Mouse (Mus musculus): Measurements from ENCODE around the gene Coq9.

The Coq9 gene

DNA sequence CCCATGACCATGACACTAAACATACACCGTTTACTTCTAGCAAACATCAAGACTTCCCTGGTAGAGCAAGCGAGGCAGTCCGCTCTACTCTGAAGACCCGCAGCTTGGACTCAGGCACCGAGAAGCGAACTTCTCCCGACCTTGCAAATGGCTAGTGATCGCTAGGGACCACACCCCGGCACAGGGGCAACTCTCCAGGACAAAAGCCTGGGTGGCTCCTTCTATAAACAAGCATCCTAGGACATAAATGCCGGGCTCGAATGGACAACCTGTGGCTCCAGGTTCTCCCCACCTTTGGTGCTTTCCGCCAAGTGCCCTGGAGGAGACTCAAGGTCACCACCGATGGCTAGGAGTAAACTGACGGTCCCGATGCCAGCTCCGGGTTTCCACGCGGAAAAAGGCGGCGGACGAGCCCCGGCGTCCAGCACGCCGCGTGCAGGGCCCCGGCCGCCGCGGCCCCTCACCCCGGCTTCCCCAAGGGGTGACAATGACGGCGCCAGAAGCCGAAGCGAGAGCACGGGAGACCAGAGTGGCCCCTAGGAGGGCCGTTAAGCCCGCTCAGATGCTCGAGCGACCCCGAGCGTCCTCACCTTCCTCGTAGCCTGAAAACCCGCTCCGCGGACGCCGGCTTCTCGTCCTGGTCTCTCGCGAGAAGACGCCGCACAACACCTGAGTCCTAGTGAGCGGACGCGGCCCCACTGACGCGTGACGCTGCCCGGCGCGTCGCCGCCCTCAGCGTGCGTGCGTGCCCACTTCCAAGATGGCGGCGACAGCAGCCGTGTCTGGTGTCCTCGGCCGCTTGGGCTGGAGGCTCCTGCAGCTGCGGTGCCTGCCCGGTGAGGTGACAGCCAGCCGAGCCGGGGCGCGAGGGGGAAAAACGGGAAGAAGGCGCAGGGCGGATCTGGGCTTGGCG is at the start of gene Coq9, which contains the start of gene Ciapin1:
Gene Coq9 (plus strand): TSS at position 660 of the 913 bp plus-strand sequence.
Gene Ciapin1 (minus strand): TSS at position 697 of the 913 bp plus-strand sequence.
- peak; percentile 90 for DNase-seq (ENCODE audit: low spot score)

DNA sequence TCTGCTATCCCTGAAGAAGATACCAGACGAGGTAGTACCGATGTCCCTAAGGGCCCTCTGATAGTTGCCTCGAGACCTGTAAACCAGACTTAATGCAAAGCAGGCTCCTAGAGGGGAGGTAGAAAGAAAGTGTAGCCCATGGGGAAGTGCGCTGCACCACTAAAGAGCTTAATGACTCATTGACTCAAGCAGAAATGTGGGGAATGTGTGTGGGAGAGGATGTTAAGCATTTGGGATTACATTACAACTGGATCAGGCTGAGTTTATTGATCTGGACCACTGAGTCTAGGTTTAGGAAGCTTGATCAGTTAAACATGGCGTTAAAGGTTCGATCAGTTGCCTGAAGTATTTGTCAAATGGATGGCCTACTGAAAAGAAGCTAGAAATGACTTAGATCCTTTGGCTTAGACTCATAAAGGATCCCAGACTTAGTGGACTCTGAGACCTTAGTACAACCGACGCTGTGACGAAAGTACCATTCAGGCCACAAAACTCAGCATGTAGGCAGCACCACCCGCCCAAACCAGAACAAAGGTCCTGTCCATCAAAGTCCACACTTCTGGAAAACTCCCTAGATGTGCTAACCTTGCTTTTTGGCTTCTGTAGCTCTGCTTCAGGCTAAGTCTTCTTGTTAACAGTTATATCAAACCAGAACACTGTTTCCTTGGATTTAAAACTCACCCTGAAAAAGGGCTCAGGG is 48.7 kb upstream of the Coq9 start:
- no peak for DNase-seq (ENCODE audit: low spot score)

DNA sequence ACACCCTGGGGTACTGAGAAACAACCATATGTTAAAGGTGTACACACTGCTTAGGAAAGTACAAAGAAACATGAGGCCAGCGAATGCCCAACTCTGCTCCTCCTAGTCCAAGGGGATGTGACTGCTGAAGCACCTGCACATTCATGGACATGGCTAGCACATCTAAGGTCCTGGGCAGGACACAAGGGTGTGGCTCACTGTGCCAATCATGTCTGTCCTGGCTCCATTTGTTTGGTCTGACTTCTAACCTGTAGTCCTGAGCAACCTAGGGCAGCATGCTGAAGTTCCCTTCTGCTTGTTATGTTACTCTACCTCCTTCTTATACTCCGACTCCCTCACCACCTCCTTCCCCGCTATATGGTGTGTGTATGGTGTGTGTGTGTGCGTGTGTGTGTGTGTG is 43.8 kb upstream of the Coq9 start:
- no peak for DNase-seq (ENCODE audit: low spot score)

DNA sequence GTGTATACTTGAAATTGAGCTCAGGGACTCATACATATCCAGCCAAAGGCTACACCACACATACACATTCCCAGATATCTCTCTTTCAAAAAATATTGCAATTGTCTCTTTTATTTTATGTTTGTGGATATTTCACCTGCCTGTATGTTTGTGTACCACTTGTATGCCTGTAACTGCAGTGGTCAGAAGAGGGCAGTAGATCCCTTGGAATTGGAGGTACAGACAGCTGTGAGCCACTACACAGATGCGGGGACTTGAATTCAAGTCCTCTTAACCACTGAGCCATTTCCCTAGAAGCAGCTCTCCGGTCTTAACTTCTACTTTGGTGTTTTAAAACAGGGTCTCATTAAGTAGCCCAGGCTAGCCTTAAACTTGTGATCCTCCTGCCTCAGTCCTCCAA is 43.3 kb upstream of the Coq9 start:
- no peak for DNase-seq (ENCODE audit: low spot score)

DNA sequence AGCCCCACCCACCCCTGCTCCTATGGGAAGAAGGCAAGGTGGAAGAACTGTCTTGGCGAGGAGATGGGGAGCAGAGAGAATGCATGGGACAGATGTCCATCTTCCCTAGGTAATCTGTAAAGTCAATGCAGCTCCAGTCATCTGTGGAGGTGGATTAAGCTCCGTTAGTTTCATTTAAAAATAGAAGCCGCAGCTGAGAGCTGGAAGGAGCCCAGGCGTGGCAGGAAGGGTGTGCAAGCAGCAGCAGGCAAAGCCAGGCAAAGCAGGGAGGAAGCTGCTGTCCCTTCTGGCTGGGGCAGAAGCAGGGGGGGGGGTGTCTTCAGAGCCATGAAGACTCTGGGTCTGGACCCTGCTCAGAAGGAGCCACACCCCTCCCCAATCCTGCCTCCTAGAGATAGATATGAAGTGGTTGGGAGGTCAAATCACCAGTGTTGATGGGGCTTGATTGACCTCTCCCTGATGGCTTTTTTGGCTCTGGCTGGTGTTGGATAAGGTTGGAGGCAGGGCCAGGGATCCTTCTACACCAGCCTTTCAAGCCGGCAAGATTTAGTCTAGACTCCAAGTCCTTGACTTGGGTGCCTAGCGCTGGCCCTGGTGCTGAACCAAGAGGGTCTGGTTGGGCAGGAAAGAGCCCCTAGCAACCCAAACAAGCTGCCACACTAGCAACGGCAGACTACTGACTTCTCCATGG is 37.7 kb upstream of the Coq9 start:
- DNase-seq (ENCODE audit: low spot score) = no peak

DNA sequence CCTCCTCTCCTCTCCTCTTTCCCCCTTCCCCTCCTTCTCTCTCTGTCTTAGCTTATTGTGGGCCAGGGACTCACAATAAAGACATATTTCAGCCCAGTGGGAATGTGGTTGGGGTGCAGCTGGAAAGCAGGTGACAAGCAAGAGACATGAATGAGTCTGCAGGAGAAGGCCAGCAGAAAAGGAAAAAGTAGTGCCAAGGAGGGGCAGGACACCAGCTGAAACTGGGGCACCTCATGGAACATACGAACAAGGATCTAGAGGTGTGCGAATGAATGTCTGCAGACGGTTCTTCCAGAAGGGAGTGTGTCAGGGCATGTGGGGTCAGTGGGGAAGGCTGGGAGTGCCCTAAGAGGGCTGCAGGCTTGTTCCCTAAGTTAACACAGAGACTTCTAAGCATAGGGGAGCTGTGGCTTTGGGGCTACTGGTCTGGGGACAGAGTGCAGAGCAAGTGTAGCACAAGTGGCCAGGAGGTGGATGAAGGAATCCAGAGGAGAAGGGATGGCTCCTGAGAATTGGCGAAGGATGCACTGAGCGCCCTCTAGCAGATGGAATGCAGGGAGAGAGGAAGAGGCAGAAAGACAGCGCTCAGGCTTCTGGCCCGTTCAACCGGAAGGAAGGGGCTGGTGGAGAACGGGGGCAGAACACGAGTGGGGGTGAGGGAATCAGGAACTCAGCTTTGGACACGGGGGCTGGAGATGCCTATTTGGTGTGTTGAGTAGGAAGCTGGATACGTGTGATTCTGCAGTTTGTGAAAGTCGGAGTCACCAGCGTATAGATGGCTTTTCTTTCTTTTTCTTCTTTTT is 36.6 kb upstream of the Coq9 start:
- no peak for DNase-seq (ENCODE audit: low spot score)

DNA sequence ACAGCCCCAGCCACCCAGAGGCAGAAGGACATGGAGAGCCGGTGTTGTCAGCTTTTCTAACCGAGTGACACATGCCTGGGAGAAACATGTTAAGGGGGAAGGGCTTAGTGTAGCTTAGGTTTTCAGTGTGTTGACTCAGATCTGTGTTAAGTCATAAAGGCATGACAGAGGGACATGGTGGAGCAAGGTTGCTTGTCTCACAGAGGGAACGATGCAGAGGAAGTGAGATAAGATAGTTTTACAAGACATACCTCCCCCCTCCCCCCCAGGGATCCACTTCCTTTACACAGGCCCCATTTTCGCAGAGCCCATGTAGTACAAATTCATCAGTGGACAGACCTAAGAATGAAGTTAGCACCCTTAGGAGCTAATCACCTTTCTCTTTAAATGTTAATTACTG is 35.7 kb upstream of the Coq9 start:
- DNase-seq (ENCODE audit: low spot score) = no peak

DNA sequence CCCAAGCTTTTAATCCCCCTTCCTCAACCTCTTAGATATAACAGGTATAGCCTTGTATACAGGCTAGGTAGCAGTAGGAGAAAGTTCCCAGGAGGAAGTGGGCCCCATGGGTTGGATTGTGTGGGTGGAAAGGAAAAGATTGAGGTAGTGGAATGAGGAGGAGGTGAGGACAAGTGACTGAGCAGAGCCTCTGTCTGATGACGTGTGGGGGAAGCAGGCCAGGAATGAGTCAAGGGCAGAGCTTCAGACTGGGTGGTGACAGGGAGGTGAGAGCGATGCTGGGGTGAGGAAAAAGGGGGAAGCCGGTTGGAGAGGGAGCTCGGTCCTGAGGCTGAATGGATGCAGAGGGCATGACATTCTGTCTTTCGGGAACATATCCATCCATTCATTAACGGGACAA is 34.6 kb upstream of the Coq9 start:
- DNase-seq (ENCODE audit: low spot score) = no peak

DNA sequence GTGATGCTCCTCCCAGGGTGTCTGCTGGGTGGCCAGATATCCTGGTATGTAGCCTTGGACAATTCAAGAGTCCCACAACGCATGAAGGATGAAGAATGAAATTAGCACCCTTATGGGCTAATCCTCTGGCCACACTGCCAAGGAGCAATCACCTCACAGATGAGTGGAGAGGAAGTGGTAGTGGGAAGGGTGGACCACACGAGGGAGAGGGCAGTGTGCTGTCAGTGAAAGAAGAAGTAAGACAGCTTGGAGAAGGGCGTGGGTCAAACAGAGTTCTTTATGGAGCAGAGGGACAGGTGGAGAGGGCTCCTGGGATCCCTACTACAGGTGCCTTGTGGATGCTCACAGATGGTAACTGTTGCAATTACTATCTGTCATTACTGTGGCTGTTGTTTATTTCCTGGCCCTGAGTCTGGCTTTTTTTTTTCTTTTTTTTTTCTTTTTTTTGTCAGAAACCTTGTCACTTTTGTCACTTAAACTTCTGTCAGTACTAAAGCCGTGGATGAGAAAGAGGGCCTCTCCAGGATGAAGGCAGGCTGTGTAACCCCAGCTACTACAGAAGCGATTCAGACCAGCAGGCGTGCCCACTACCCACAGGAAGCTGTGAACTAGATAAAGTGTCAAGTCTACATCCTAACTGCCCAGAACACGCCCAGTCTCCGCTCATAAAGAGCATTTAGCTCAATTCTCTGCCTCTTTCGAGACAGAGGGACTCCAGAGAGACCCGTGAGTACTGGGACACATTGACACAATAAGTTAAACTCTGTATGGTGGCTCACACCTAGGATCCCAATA is 33.4 kb upstream of the Coq9 start:
- no peak for DNase-seq (ENCODE audit: low spot score)

DNA sequence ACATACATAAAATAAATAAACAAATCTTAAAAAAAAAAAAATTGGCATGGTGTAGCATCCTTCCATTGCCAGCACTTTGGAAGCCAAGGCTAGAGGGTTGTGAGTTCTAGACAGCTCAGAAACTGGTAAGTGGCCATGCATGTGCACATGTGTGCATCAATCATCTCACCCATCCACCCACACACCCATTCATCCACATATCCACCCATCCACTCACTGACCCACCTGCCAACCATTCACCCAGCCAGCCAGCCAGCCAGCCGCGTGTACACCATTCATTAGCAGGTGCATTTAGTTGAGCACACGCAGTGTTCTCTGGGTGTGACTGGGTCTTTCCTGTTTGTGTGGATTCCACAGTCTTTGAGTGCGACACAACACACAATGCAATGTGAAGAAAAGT is 32.3 kb upstream of the Coq9 start:
- DNase-seq (ENCODE audit: low spot score) = no peak

DNA sequence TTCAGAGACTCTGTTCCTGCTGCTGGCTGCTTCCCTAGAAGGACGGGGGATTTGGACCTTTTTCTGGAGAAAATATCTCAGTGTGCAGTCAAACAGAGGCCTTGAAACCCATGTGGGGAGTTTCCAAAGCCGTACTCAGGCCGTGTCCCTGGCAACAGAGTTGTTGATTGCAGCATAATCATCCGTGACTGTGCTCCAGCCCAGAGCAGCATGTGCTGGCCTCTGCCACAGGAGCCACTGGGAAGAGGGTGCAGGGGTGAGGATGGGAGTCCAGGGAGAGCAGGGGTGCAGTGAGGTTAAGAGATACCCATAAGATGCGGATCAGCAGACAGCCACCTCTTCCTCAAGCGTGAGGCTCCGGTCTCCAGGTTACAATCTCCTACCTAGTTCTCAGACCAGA is 30.6 kb upstream of the Coq9 start:
- no peak for DNase-seq (ENCODE audit: low spot score)

DNA sequence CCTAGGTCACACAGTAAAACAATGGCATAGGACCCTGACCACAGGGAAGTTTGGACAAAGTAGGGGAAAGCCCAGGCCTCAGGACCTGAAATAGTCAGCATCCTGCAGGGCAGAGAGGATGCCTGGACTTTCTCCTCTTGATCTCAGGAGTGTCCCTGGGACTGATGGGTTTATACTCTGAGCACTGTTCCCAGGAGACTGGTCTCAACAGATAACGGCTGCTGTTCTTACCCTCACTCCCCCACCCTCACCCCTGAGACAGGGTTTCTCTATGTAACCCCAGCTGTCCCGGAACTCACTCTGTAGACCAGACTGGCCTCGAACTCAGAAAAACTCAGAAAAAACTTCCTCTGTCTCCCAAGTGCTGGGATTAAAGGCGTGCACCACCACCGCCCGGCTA is 29.7 kb upstream of the Coq9 start:
- no peak for DNase-seq (ENCODE audit: low spot score)

DNA sequence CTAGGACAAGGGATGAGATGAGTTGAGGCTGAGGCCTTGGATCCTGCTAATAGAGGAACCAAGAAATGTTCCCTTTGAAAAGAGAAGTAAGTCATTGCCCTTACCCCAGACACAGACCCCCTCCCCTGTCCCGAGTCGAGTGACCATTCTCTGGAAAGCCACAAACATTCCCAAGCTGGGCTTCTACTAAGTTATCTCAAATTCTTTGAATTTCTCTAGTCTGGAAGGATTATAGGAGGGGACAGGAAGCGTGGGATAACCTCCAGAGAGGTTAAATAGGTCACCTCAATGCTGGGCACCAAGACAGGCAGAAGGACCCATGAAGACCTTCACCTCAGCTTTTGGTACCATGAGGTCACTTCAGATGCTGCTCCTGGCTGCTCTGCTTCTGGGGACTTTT is 28.0 kb upstream of the Coq9 start, which contains the start of gene Ccl17:
Gene Ccl17 (plus strand): TSS at position 301 of the 400 bp plus-strand sequence.
- no peak for DNase-seq (ENCODE audit: low spot score)

DNA sequence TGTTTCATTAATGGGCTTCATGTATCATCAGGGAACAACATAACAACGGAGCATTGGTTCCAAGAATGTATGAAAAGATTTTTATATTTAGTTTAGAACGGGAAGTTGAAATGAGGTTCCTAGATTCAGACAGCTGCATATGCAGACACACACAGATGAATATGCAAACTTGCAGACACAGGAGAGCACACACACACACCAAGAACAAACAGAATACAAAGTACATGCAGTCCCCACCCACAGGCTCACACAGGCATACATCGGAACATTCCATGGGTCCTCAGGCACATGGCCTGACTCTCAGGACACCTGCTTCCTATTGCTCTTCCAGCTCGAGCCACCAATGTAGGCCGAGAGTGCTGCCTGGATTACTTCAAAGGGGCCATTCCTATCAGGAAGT is 27.3 kb upstream of the Coq9 start:
- no peak for DNase-seq (ENCODE audit: low spot score)

DNA sequence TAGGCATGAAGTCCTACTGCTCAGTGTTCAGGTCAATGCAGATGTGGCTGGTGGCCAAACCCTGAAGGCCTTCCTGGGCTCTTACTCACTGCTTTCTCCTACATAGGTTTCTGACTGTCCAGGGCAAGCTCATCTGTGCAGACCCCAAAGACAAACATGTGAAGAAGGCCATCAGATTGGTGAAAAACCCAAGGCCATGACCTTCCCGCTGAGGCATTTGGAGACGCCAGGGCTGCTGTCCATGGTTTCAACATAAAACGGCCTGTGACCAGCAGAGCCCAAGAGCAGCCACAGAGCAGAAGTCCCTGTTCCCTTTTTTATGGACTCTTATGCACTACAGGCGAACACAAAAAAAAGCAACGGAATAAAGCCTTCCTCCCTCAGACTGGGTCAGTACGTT is 26.5 kb upstream of the Coq9 start:
- DNase-seq (ENCODE audit: low spot score) = no peak

DNA sequence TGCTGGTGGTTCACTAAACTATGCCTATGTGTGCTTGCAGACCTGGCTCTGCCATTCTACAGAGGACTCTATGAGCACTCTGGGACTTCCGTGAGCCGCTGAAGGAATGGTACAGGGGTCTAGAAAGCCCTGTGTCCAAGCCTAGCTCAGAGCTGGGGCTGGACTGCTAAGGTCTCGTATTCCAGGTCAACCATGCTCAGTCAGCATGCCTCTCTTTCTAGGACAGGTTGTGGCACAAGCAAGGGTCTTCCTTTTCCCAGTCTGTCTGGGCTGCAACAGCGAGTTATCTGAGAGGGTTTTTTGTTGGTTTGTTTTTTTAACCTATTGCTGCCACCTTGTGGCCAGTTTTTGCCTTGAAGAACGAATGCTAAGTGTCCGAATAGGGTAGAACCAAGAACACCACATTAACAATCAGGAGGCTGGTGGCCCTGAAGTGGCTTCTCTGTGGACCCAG is 25.4 kb upstream of the Coq9 start:
- peak; percentile 82 for DNase-seq (ENCODE audit: low spot score)

DNA sequence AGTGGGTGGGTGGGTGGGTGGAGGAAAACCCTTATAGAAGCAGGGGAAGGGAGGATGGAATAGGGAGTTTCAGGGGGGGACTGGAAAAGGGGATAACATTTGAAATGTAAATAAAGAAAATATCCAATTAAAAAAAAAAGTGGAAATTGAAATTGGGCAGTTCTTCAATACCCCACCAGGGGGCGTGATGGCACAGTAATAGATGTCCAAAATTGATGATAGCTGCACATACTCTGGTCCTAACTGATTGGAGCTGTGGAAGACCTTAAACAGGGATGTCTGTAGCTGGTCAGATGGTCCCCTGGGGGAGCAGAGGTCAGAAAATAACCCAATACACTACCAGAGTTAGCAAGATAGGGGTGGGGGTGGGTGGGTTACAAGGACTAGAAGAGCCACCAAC is 23.6 kb upstream of the Coq9 start:
- no peak for DNase-seq (ENCODE audit: low spot score)

DNA sequence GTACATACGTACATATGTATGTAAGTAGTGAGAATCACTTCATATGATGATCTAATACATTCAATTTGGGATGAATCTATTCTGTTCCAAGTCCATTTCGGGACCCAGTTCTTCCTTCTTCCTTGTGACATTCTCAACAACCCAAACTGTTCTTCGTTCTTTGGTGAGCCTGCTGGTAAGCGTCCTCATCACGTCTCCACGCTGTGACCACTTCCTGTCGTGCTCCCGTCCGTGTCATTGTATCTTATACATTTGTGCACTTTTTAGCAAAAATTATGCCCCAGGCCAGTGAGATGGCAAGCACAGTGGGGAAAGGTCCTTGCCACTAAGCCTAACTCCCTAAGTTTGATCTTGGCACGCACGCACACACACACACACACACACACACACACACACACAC is 20.2 kb upstream of the Coq9 start:
- DNase-seq (ENCODE audit: low spot score) = no peak

DNA sequence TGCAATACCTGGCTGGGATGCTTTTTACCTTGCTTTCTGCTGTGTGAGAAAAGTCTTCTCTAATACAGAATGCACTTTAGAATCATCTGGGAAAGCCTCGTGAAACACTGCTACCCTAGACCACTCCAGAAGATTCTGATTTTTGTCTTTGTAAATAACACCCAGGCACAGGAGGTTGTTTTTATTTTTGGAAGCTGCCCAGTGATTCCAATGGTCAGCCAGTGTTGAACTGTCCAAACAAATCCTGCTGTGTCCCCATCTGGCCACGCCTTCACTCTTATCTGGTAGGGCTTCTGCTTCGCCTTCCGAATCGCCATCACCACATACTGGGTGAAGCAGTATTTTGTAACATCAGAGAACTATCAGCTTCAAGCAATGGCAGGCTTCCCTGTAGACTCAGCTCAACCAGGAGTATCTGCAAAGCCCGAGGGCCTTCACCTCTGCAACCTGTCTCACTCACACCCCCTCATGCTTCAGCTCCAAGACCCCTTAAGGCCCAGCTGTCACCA is 18.4 kb upstream of the Coq9 start:
- no peak for DNase-seq (ENCODE audit: low spot score)

DNA sequence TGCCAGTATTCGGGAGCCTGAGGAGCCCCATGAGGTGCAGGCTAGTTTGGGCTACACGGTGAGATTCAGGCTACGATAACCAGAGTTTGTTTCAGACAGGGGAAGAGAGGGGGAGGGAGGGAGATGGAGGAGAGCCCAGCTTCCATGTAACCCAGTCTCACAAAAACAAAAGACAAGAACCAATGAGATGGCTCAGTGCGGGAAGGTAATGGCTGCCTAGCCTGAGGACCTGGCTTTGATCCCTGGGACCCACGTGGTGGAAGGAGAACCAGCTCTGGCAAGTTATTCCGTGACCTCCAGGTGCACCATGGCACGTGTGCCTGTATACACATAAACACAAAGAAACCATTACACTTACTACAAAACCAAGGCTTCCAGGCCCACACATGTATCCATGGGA is 17.6 kb upstream of the Coq9 start:
- DNase-seq (ENCODE audit: low spot score) = no peak

DNA sequence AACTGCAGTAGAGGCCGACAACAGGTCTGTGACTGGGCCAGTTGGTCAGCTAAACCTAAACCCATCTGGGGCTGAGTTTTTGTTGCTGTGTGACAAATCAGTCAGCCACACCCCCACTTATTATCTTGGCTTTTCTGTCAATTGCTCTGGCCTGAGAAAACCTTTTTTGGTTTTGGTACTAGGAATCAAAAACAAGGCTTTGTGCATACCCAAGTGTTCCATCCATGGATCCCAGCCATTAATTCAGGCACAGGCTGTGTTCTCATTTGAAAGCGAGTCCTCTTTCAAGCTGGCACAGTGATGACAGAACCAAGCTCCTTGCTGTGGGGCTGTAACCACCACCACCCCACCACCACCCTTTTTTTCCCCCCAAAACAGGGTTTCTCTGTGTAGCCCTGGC is 16.7 kb upstream of the Coq9 start:
- no peak for DNase-seq (ENCODE audit: low spot score)
